Mouse (Mus musculus) kidney, postnatal 0 days (tissue): Measurements from ENCODE around the gene Clspn. TPM values are rescaled to one million over a fixed set of nuclear protein-coding genes. Genes with fewer than 3 reads are reported as not detected.

Experiments used
- ATAC-seq: fragments of 200-750 bp; cut with Nextera tagmentation; replicated peaks from 2 replicates; pipeline ENCODE4 v1.8.0; 2017; ENCODE audit warnings: low read depth, moderate number of reproducible peaks, moderate TSS enrichment, moderate library complexity; ENCODE audit not compliant: low FRiP score
- DNase-seq: peaks from one replicate; pipeline ENCODE4 v3.0.0-alpha.2; 2016; ENCODE audit warnings: low spot score
- H3K27ac ChIP-seq: fragments of 300-500 bp; sonication (generic); 2 replicates; pipeline ENCODE4 v1.5.1; 2014; ENCODE audit warnings: mild to moderate bottlenecking
- H3K27me3 ChIP-seq: fragments of 300-500 bp; sonication (generic); 2 replicates; pipeline ENCODE4 v1.6.1; 2014; ENCODE audit warnings: low read length, mixed read lengths; ENCODE audit not compliant: insufficient read depth
- H3K36me3 ChIP-seq: fragments of 300-500 bp; sonication (generic); 2 replicates; pipeline ENCODE4 v1.6.1; 2014; ENCODE audit warnings: low read length, mixed read lengths; ENCODE audit not compliant: insufficient read depth
- H3K4me1 ChIP-seq: fragments of 300-500 bp; sonication (generic); replicated peaks from 2 replicates; pipeline ENCODE4 v1.6.1; 2014; ENCODE audit warnings: antibody characterized with exemption, low read length, mixed read lengths; ENCODE audit not compliant: insufficient read depth
- H3K4me2 ChIP-seq: fragments of 300-500 bp; sonication (generic); 2 replicates; pipeline ENCODE4 v1.6.1; 2014; ENCODE audit warnings: mild to moderate bottlenecking, low read length, moderate library complexity, mixed read lengths
- H3K4me3 ChIP-seq: fragments of 300-500 bp; sonication (generic); replicated peaks from 2 replicates; pipeline ENCODE4 v1.5.1; 2014; ENCODE audit warnings: low read depth, low read length
- H3K9ac ChIP-seq: fragments of 300-500 bp; sonication (generic); 2 replicates; pipeline ENCODE4 v1.6.1; 2014; ENCODE audit warnings: low read depth, low read length
- H3K9me3 ChIP-seq: fragments of 300-500 bp; sonication (generic); replicated peaks from 2 replicates; pipeline ENCODE4 v1.6.1; 2016; ENCODE audit warnings: low read length, inconsistent platforms, mixed read lengths
- CTCF ChIP-seq: IDR thresholded peaks from 2 replicates; pipeline ENCODE4 v1.5.1; 2016; ENCODE audit warnings: antibody characterized with exemption, low read depth, mild to moderate bottlenecking, moderate library complexity
- WGBS: fragments of 180-500 bp; shearing (Covaris S2); extraction: QIAGEN DNeasy Blood & Tissue Kit; methylation state at CpG from one replicate; pipeline ENCODE4 v1.1.7; 2014; 5-methylcytosine and 5-hydroxymethylcytosine counted together
- polyA plus RNA-seq: library from polyadenylated mRNA; unstranded; fragments of >200 nt; fragmentation: Nextera tagmentation; extraction: Ambion mirVana; gene quantifications from 2 replicates; pipeline ENCODE4 v1.2.1, GENCODE M21; 2015

Gene Clspn
- polyA plus RNA-seq, 1 experiment from 2014 or later, result 13.3 TPM

GRCm38 (mm10) chr4:126553685-126554084, 3.0 kb upstream of the Clspn start:
- peak; percentile 11; the same call in 1 of the 2 replicates for TF ChIP-seq CTCF
- Histone ChIP-seq H3K27ac (no peak overlapping the region), H3K36me3 (no peaks in the 10 kb centered on the region), H3K9me3 (no peaks in the 10 kb centered on the region), H3K4me1 (no peaks in the 10 kb centered on the region), H3K4me3 (no peak overlapping the region), H3K4me2 (no peak overlapping the region), H3K9ac (no peak overlapping the region), H3K27me3 (no peaks in the 10 kb centered on the region)
- DNase-seq (no peak), ATAC-seq (no peak)
- 95% methylated on average over 1 of the region's 1 CpGs for WGBS

- no peak overlapping the region for H3K27ac ChIP-seq
- 34% methylated on average over 3 of the region's 3 CpGs for WGBS
- H3K9me3 ChIP-seq, result no peaks in the 10 kb centered on the region
- H3K36me3 ChIP-seq, result no peaks in the 10 kb centered on the region
- no peak overlapping the region for H3K4me2 ChIP-seq
- H3K27me3 ChIP-seq, result no peaks in the 10 kb centered on the region
- no peak for ATAC-seq
- no peak overlapping the region for H3K9ac ChIP-seq
- no peak overlapping the region for H3K4me3 ChIP-seq
- H3K4me1 ChIP-seq, result no peaks in the 10 kb centered on the region
- peak; percentile 77 for TF ChIP-seq CTCF
- peak; percentile 67 for DNase-seq
Observed at GRCm38 (mm10) chr4:126554462-126554861, 2.3 kb upstream of the Clspn start.

- 88% methylated on average over 6 of the region's 6 CpGs for WGBS
- DNase-seq, result no peak
Observed at GRCm38 (mm10) chr4:126563798-126564197, 7.1 kb downstream of the Clspn start.

GRCm38 (mm10) chr4:126567243-126567642, 10.5 kb downstream of the Clspn start:
- ATAC-seq, result no peak
- H3K36me3 ChIP-seq, result peaks cover 17% of the 10 kb centered on the region; the same call in 1 of the 2 replicates
- no peaks in the 10 kb centered on the region for H3K9me3 ChIP-seq
- no peak overlapping the region for H3K27ac ChIP-seq
- no peak for TF ChIP-seq CTCF
- no peaks in the 10 kb centered on the region for H3K27me3 ChIP-seq
- DNase-seq, result peak; percentile 1
- H3K4me3 ChIP-seq, result no peak overlapping the region
- H3K4me1 ChIP-seq, result no peaks in the 10 kb centered on the region
- 89% methylated on average over 4 of the region's 4 CpGs for WGBS
- no peak overlapping the region for H3K4me2 ChIP-seq
- H3K9ac ChIP-seq, result no peak overlapping the region

More at GRCm38 (mm10) chr4:126563798-126564197, 7.1 kb downstream of the Clspn start:
- H3K4me3 ChIP-seq, result no peak overlapping the region
- H3K27me3 ChIP-seq, result no peaks in the 10 kb centered on the region
- no peak overlapping the region for H3K9ac ChIP-seq
- TF ChIP-seq CTCF, result no peak
- no peak for ATAC-seq
- no peaks in the 10 kb centered on the region for H3K4me1 ChIP-seq
- peaks cover 18% of the 10 kb centered on the region; the same call in 1 of the 2 replicates for H3K36me3 ChIP-seq
- H3K9me3 ChIP-seq, result no peaks in the 10 kb centered on the region
- no peak overlapping the region for H3K27ac ChIP-seq
- no peak overlapping the region for H3K4me2 ChIP-seq

DNA sequence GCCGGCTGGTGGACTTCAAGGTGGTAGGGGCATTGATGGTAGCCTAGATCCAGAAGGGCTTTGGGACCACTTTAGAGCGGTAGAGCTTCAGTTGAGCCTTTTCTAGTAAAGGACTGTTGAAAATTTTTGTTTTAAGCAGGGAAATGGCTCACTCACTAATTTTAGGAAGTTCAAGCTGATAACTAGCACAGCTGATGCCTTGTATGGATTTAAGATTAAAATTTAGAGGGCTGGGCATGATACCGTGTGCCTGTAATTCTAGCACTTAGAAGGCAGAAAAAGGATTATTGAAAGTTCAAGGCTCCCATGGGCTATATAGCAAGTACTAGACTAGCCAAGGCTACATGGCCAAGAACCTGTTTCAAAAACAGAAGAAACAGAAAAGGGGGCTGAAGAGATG, 13.0 kb downstream of the Clspn start:
- 90% methylated on average over 3 of the region's 3 CpGs for WGBS
- no peak for ATAC-seq
- Histone ChIP-seq H3K9me3 (no peaks in the 10 kb centered on the region), H3K4me3 (no peak overlapping the region), H3K4me1 (no peaks in the 10 kb centered on the region), H3K27ac (no peak overlapping the region), H3K9ac (no peak overlapping the region), H3K4me2 (no peak overlapping the region), H3K36me3 (peaks cover 32% of the 10 kb centered on the region), H3K27me3 (no peaks in the 10 kb centered on the region)
- TF ChIP-seq CTCF, result no peak
- DNase-seq, result no peak

GRCm38 (mm10) chr4:126576281-126576680, 19.5 kb downstream of the Clspn start:
- Histone ChIP-seq H3K4me2 (no peak overlapping the region), H3K27me3 (no peaks in the 10 kb centered on the region), H3K9ac (no peak overlapping the region), H3K36me3 (peaks cover 42% of the 10 kb centered on the region), H3K9me3 (no peaks in the 10 kb centered on the region), H3K27ac (no peak overlapping the region), H3K4me1 (no peaks in the 10 kb centered on the region), H3K4me3 (no peak overlapping the region)
- DNase-seq, result no peak
- ATAC-seq, result no peak
- no peak for TF ChIP-seq CTCF
- 95% methylated on average over 5 of the region's 5 CpGs for WGBS

DNA sequence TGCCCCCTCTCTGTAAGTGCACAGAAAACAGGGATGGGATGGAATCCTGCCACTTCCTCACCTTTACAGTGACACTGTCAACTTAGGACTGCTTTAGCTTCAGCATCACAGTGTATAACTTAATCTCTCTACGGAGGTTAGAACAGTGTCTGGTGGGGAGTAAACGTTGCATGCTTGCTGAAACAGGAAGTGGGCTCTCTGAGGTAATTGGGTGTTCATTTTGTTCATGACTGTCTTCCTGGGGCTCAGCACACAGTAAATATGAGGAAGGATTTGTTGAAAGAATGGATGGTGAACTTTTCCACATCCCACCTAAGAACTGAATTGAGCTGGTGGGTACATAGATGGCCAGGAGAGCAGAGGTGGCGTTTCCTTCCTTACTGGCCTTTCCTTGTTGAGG, 21.2 kb downstream of the Clspn start:
- no peak for DNase-seq
- WGBS, result 83% methylated on average over 3 of the region's 3 CpGs
- no peaks in the 10 kb centered on the region for H3K27me3 ChIP-seq
- H3K4me1 ChIP-seq, result no peaks in the 10 kb centered on the region
- H3K4me3 ChIP-seq, result no peak overlapping the region
- no peak overlapping the region for H3K4me2 ChIP-seq
- TF ChIP-seq CTCF, result no peak
- no peak for ATAC-seq
- H3K9ac ChIP-seq, result no peak overlapping the region
- no peak overlapping the region for H3K27ac ChIP-seq
- H3K36me3 ChIP-seq, result peaks cover 42% of the 10 kb centered on the region
- H3K9me3 ChIP-seq, result no peaks in the 10 kb centered on the region
